Mouse (Mus musculus): ENCODE data around the gene Vstm4. TPM values are rescaled to one million over a fixed set of nuclear protein-coding genes. Genes with fewer than 3 reads are reported as not detected.

Gene Vstm4
- total and polyA plus RNA-seq, 3 experiments, result 7.9 to 17.1 (median 14.0) TPM

DNA sequence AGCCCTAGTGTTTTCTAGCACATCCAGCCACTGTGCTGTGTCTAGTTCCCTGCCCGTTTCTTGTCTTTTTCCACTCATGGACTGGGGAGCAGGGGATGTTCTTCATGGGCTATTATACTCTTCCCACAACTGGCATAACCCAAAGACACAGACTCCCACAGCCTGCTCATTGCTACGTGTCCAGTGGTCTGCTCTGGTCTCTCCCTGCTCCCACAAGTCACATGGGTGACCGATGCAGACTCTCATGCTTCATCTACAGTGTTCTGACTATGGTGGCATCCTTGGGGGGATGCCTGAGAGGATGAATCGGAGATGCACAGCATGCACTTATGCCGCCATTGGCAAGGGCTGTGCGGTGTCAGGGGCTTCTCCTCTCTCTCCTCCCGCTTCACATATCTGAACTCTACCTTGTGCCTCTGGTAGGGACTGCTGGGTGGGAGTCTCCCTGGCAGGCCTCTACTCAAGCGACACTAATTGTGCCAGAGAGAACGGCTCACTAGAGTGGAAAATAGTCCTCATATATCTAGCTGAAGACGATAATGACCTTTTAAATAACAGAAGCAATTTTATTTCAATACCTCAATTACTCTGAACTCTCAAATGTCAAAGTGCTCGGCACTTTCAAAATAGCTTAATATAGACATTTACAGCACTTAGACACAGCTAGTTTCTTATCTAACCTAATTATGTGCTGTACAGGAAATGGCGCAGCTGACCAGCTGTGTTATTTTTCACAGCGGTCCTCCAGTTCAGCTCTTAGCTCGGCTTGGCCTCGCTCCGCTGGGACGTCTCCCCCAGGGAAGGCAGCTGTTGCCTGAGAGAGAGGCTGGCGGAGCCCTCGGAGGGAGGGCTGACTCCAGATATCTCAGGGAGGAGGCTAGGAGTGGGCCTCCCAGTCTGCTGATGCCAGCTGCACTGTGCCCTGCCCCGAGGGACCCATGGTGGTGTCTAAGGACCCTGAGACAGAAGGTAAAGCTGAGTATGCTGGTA is 94.1 kb downstream of the Vstm4 start:
- peak; percentile 14 for DNase-seq

DNA sequence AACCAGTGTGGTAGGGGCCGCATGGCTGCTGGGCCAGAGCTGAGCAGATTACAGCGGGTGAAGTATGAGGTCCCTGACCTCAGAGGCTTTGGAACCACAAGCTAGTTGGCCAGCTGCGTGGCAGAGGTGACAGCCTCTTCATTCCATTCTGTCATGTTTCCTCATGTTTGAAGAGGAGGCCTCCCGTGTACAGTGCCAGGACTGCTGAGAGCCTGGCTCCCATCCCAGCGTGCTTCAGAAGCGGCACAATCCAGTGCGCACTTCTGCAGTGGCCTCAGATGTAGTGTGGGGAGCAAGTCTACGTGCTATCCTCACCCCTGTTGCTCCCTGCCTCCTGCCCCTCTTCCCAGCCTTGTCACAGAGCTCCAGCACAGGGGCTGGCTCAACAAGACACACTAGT is 99.9 kb downstream of the Vstm4 start:
- peak; percentile 6 for DNase-seq

DNA sequence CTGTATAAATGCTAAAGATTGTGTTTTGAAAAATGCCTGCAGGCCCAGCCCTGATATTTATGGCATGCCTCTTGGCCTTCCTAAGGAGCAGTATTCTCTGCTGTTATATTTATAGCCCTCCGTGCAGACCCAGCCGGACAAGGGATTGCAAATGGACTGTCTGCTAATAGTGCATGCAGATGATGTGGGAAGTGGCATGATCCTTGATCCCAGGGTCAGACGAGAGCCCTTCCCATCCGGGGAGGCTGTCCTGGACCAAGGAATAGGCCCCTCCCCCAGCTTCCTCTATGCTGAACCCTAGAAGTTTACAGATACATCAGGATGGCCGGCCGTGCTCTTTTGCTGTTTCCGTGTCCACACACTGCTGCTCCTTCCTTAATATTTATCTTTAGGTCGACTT is 102.1 kb downstream of the Vstm4 start:
- DNase-seq, result no peak

DNA sequence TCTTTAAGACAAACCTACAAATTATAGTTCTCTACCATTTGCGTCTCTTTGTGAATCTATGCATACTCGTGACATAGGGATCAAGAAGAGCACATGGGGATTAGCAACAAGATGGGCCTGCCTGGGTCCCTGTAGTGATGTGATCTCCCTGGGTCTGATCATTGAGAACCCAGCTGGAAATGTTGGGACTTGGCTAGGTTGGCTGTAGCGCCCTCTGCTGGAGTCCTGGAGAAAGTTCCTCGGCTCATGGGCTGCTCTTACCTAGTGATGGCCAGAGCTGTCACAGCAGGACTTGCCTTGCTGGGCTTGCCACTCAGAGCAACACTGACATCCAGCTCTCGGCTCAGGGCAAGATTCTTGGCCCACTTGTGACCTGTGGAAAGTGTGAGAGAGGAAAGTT is 103.9 kb downstream of the Vstm4 start:
- DNase-seq, result peak; percentile 68

DNA sequence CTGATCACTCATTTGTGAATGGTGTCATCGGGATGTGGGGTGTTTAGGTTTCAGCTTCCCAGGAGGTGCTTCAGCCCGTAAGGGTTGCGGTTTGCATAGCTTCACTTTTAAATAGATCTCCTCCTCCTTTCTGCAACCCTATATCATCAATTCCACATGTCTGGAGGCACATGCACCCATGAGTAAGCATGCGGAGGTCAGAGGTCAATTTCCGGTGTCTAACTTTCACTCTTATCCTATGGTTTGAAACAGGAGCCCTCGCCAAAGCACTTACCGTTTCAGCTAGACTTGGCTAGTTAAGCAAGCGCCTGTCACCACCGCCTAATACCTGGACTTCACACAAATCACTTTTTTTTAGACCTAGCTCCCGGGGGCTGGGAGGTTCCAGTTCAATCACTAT is 108.2 kb downstream of the Vstm4 start:
- DNase-seq, result no peak

DNA sequence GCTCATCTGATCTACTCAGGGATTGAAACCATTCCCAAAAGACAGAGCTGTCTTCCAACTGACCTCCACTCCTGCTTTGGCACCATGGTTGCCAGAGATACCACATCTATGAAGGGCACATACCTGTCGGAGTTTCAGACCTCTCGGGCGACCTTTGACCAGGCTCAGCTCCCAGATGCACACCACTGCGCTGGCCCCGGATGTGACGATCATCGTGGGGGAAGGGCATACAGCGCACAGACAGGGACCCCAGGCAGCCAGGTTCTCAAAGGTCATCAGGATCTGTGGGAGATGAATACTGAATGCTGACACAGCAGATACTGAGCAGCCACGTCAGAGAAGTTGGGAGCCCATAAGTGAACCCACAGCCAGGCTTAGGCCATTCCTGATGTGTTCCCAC is 114.1 kb downstream of the Vstm4 start:
- DNase-seq, result no peak

DNA sequence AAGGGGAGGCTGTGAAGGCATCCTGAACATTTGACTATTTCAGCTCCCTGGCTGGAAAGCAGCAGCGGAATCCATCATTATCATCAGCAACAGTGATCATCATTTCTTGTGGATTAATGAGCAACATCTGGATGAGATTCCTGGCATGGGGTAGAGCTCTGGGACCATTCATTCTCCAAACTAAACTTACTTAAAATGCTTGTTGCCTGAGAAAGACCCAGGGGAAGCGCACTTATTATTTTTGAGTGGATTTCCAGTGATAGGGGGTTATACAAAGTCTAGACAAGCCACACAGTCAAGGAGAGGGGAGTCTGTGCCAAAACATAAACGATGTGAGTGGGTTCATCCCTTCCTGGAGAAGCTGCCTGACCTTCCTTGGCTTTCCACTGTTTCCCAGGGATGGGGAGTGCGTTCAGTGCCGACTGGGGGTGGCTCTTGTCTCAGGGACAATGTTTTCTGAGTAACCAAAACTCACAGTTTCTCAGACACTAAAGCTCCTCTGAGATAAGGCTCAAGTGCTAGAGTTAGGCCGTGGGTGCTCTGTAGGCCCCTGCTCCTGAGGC is 127.7 kb downstream of the Vstm4 start:
- DNase-seq, result no peak

DNA sequence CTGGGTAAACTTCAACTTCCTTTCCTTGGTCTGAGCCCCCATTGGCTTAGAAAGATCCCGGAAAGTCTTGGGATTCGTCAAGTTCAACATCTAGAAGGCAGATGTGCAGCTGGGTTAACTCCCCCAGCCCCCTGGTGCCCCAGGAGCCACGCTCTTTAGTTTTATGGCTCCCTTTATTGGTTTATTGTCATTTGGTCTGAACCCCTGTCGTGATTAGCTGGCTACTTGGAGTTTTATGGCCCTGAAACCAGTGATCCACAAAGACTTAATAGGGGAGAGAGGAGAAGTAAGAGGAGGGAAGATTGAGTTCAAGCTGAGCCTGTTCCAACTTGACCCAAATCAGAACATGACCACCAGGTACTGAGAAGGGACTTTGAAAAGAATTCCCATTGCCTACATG is 130.1 kb downstream of the Vstm4 start:
- no peak for DNase-seq

Other genes starting within 250 kb of the Vstm4 start
- gene 3425401B19Rik, start 171.5 kb upstream of the Vstm4 start, total RNA-seq (2021), result not detected
- 0.03 TPM in 1 of 2 replicates, not detected in the other for gene 3425401B19Rik, start 171.5 kb upstream of the Vstm4 start, polyA plus RNA-seq (2012; rRNA removed)
- gene Tmem273, start 70.8 kb upstream of the Vstm4 start, total RNA-seq (2021), result 1 to 10 TPM; 4.4 to 4.5 TPM
- 0.73 and 1.2 TPM in 2 replicates for gene Tmem273, start 70.8 kb upstream of the Vstm4 start, polyA plus RNA-seq (2012; rRNA removed)
- gene Fam170b, start 22.8 kb upstream of the Vstm4 start, total RNA-seq (2021), result under 1 TPM; 0.17 TPM
- gene Fam170b, start 22.8 kb upstream of the Vstm4 start, polyA plus RNA-seq (2012; rRNA removed), result 0.07 and 0.19 TPM in 2 replicates
- gene Lrrc18, start 134.6 kb downstream of the Vstm4 start, total RNA-seq (2021), result under 1 TPM; 0.20 to 0.73 TPM
- 0.26 TPM in 1 of 2 replicates, not detected in the other for gene Lrrc18, start 134.6 kb downstream of the Vstm4 start, polyA plus RNA-seq (2012; rRNA removed)

Measured in adrenal gland, adult 2 months (tissue).